Mouse (Mus musculus): Measurements from ENCODE around the gene Eif5b. TPM values are rescaled to one million over a fixed set of nuclear protein-coding genes. Genes with fewer than 3 reads are reported as not detected.
A peak's percentile ranks its signal among the peaks of the same experiment; 100 is the strongest.
"Not testable (repeated sequence)": the region's sequence is repeated elsewhere in the genome, so short reads cannot be mapped to it uniquely, and the experiment has no call there.

The Eif5b gene
- total RNA-seq, 2 experiments from 2014 or later: 40.7 to 41.1 TPM

DNA sequence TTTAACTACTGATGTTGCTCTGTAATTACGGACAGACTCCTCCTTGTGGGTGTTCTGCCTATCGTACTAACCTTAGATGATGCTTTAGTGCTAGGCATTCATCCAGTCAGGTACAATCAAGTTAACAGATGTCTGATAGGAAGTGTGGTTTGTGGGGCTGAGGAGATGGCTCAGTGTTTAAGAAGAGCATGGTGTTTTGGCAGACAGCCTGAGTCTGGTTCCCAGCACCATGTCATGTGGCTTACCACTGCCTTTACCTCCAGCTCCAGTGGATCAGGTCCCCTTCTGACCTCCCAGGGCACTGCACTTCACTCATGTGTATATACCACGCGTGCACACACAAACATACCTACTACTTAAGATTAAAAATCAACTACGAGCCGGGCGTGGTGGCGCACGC, 4.1 kb downstream of the Eif5b start:
- DNase-seq (ENCODE audit: low spot score in 2 of 2): no peak

DNA sequence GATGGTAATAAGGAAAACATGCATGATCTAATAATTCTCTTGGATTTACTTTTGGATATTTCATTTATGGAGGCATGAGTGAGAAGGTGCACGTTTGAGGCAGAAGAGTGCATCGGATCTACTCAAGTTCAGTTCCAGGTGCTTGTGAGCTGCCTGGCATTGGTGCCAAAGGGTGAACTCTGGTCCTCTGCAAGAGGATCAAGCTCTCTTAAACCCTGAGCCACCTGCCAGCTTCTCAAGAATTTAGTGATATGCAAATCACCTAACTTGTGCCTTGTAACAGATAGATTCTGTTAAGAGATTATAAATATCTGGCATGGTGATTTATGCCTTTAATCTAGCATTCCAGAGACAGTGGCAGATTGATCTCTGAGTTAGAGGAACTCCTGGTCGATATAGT, 5.2 kb downstream of the Eif5b start:
- no peak for DNase-seq (ENCODE audit: low spot score in 2 of 2)

DNA sequence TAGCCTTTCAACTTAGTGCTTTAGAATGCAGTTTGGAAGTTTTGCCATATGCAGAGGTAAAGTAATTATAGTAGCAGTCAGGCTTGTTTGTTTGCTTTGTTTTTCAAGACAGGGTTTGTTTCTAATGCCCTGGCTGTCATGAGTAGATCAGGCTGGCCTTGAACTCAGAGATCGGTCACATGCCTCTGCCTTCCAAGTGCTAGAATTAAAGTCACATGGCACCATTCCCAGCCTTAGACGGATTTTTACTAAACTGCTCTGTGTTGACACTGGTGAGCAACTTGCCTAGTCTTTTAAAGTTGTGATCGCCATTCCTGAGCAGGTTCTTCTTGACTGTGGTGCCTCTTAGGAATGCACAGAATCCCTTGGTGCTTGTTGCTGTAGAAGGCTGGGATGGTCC, 8.9 kb downstream of the Eif5b start:
- no peak for DNase-seq (ENCODE audit: low spot score in 2 of 2)

DNA sequence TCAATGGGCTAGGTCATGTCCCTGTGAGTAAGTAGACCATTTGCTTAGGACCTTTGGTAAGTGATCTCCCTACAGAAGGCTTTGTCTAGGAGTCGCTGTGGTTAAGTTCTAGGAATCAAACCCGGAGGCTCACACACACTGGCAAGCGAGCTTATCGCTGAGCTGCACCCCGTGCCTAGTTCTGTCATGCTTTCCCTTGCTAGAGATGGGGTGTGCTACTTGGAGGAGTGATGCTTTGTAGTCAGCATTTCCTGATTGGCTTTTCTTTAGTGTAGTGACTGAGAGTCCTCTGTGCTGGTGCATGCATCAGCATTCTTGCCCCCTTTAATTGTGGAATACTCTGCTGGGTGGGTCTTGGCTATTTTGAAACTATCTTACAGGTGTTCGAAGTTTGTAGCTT, 13.8 kb downstream of the Eif5b start:
- DNase-seq (ENCODE audit: low spot score in 2 of 2): no peak

DNA sequence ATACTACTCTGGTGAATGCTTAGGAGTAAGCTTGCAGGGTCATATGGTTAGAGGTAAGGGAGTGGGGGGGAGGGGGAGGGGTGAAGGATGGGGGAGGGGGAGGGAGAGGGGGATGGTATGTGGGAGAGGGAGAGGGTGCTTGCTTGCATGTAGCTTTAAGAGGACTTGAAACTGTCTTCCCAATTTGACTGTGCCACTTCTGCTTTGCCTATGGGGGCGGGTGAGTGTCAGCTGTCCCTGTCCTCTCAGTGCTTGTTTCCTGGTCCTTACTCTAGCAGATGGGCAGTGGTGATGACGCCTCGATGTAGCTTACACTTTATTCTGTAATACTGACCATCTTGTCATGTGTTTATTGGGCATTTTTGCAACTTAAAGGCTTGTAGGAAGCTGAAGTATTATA, 14.3 kb downstream of the Eif5b start:
- no peak for DNase-seq (ENCODE audit: low spot score in 2 of 2)

DNA sequence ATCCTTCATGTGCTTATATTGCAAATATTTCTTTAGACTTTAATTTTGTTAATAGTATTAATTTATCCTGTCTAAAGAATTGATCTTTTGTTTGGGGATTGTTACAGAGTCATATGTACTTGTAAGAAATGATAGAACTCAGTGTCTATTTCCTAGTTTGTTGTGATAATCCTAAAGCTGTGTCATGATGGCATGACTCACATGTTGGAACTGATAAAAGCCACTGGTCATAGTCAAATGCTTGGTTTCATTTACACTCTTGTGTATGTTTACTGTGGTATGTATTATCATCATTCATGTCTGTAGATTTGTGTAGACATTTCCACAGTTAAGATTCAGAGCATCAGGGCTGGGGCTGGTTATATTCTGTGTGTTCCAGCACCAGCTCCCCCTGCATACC, 14.7 kb downstream of the Eif5b start:
- no peak for DNase-seq (ENCODE audit: low spot score in 2 of 2)

DNA sequence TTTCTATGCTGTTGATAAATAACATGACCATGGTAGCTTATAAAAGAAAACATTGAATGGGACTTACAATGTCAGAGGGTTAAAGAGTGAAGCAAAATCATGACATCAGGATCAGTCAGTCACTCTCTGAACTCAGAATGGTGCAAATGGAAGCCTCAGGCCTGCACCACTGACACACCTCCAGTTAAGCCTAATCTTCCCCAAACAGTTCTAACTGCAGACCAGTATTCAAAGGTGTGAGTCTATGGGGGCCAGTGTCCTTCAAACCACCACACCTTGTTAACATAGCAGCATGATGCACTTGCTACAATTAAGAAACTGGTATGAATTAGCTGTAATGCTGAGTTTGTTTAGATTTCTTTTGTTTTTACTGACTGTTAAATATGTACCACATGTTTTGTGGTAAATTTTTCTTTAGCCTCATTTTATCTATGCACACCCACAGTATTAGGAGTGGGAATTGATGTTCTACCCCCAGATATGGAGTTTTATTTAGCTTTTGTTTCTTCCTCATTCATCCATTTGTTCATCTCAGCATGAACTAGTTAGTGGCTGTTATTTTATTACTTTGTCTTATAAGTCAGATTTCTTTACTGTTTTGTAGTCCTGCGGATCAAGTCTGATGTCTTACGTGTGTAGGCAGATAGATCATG, 16.9 kb downstream of the Eif5b start:
- DNase-seq (ENCODE audit: low spot score in 2 of 2): no peak

DNA sequence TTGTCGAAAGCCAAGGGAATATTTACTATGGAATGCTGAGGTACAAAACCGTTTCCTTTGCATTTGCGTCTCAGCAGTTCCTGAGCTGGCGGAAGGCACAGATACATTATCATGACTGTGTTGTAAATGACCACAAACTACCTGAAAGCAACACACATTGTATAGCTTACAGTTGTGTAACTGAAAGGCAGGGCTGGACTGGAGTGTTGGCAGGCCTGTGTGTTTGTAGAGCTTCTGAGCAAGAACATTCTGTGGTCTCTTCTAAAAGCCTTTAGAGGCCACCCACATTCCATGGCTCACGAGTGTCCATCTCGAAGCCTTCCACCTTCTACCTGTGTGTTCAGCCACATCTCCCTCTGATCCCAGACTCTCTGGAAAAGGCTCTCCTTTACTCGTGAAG, 29.5 kb downstream of the Eif5b start:
- no peak for DNase-seq (ENCODE audit: low spot score in 2 of 2)

DNA sequence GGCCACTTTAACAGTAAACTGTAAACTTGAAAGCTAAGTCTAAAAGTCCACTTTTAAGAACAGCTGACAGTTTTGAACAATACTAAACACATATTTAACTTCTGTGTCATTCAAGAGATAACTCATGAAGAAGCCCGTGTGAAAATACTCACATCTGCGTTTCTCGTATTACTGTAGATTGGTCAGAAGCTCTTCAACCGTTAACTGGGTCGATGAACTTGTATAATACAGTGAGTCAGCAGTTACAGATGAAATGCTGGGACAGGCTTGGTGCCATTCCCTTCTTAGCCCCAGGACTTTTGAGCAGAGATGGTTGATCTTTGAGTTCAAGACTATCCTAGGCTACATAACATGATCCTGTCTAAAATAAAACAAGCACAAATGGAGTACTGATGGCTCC, 33.6 kb downstream of the Eif5b start:
- DNase-seq (ENCODE audit: low spot score in 2 of 2): no peak

DNA sequence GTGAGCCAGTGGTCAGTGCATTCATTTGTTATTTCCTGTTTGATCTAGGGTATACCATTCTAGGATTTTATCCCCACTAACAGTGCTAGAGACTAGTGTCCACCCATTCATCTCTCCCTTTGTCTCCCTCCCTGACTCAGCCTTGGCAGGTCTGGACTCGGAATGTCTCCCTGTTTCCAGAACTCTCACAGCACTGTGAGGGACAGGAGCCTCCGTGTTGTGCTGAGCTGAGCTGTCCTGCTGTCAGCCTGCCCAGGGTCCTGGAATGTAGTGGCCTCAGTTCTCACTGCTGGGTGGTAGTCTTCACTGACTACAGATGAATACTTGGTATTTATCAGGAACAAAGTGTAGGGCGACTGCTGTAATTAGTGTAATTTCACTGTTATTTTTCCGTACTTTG, 37.7 kb downstream of the Eif5b start:
- DNase-seq (ENCODE audit: low spot score in 2 of 2): no peak

DNA sequence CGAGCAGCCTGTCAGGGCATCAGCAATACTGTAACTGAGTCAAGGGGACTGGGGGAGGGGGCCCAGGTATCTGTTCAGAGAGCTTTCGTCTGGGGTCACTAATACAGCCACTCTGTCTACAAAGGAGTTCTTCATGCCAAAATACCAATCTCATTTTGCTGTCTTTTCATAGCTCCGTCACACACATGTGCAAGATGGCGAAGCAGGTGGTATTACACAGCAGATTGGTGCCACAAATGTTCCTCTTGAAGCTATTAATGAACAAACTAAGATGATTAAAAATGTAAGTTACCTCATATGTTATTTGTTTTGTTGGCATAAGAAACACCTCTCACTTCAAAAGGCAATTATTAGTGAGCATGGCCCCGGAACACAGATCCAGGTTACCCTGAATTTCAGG, 39.6 kb downstream of the Eif5b start:
- no peak for DNase-seq (ENCODE audit: low spot score in 2 of 2)

DNA sequence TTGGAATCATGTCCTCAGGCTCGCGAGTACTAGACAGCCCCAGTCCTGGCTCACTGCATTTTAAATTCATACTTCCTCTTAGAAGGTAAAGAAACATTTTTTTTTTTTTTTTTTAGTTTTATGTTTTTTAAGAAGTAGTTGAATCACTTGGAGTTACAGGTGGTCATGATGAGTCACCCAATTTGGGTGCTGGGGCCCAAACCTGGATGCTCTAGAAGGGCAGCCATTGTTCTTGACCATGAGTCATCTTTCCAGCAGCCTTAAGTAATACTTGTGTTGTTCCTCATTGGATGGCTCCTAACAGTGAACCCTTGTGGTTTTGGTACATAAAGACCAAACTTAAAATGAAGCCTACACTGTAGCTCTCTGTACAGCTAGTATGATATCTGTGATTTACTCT, 41.1 kb downstream of the Eif5b start:
- DNase-seq (ENCODE audit: low spot score in 2 of 2): no peak

DNA sequence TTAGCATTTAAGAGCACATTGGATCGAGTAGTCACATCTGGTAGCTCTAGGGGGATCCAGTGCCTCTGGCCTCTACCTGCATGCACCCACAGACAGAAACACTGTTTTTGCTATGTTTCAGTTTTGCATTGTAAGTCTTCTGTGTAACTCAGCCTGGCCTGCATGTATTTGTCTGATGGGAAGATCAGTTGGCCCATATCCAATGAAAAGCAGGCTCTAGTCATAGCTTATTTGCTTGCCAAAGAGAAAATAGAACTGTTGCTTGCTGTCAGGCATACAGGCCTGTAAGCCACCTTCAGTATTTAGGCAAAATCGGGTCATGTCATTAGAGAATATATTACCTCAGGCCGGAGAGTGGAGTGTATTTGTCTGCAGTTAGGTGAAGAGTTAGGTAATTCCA, 50.3 kb downstream of the Eif5b start:
- DNase-seq (ENCODE audit: low spot score in 2 of 2): no peak

DNA sequence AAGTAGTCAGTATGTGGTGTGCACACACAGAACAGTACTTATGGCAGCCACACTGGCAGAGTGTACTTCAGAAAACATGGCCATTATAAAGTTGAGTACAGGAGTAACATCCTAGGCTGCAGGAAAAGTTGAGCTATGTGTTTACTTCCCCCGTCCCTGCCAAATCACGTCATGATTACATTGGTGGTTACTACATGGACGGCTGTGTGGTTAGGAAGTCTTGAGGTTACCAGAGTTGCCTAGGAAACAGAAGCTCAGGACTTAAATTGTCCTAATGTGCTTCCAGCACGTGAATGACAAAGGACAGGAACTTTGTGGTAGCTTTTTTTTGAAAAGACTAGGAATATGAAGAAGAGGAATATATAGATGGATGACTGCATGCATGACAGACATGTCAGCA, 51.8 kb downstream of the Eif5b start:
- DNase-seq (ENCODE audit: low spot score in 2 of 2): no peak

DNA sequence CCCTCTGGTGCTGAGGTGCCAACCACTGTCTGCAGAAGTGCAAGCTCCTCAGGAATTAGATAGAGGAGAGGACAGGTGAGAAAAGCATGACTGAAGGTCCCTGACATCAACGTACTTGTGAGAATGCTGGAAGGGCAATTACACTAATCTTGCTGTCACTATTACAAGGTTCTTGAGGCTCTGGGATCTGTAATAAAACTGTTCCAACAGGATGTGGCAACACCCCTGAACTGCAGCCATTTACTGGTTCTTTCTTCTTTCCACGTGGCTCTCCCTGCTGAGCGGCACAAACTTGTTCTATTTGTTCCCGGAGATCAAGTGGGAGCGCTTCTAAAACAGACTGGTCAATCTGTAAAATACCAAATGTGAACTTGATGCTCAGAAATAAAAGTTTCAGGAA, 57.4 kb downstream of the Eif5b start:
- DNase-seq (ENCODE audit: low spot score in 2 of 2): no peak

DNA sequence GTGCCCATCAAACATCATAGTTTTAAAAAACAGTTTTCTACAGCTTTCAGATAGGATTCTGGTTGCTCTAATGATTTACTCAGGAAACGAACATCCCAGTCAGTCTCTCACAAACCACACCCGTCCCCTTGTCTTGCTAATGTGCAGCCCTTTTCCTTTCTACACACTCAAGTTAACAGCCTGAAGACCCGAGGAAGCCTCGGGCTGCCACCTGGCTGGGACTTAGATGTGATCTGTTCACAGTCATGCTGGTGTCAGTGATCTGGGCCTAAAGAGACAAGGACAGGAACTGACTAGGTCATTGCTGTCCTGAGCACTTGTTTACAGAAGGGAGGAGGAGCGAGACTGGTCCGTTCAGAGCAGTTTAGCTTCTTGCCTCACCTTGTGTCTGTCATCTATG, 60.6 kb downstream of the Eif5b start:
- no peak for DNase-seq (ENCODE audit: low spot score in 2 of 2)

DNA sequence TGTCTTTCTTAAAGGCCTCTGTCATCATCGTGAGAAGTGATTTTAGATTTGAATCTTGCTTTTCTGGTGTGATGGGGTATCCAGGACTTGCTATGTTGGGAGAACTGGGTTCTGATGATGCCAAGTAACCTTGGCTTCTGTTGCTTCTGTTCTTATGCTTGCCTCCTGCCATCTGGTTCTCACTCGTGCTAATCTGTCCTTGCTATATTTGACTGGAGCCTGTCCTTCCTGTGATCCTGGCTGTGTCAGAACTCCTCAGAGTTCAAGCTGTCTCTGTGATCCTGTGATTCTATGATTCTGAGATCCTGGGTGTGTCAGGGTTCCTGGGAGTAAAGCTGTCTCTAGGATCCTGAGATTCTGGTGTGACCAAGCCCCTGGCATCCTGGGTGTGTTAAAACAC, 64.3 kb downstream of the Eif5b start:
- DNase-seq (ENCODE audit: low spot score in 2 of 2): not testable (repeated sequence)

DNA sequence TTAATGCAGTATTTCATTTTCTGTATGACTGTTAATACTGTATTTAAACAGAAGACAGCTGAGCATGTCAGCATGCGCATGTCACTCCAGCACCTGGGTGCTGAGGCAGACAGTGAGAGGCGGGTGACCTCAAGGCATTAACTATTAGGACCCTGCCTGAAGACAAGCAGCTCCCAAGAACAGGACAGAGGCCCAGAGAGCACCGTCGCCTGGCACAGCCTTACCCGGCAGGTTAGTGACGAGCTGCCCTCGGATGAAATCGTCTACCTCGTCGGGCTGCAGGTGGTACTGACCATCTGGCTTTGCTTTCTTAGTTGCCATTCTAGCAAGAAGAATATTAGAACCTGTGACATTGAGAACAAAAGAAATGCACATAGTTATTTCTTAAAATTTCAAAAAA, 69.5 kb downstream of the Eif5b start:
- no peak for DNase-seq (ENCODE audit: low spot score in 2 of 2)

DNA sequence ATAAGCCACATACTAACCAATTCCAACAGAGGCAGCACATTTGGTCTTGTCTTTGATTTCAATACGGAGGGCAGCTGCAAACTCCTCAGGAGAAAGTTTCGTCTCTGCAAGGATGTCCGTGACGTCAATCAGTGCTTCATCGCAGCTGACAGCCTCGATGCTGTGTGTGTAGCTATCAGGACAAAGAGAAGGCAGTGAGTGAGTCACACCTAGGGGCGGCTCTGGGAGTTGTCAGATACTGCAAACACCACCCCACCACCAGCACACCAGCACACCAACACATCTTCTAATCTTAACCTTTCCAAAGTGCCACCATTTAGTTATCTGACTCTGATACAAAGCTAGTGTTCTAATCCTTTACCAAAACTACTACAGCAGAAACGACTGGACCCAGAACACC, 73.5 kb downstream of the Eif5b start:
- DNase-seq (ENCODE audit: low spot score in 2 of 2): peak in 1 of 2 experiments; percentile 24

DNA sequence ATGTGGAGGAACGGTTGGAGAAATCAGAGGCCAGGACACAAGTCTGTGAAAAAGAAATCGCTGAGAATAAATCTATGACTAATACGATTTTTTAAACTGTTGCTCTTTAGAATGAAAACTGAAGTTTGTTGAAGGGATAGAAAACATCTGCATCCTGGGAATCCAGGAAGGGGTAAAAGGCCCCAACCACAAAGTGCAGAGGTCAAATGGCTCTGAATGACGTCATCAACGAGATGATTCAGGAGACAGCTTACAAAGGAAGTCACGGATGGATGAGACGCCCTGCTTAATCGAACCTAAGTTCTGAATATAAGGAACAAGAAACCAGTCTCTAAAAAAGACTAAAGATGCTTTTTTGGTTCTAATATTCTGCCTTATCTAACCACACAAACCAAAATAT, 83.5 kb downstream of the Eif5b start:
- DNase-seq (ENCODE audit: low spot score in 2 of 2): no peak

DNA sequence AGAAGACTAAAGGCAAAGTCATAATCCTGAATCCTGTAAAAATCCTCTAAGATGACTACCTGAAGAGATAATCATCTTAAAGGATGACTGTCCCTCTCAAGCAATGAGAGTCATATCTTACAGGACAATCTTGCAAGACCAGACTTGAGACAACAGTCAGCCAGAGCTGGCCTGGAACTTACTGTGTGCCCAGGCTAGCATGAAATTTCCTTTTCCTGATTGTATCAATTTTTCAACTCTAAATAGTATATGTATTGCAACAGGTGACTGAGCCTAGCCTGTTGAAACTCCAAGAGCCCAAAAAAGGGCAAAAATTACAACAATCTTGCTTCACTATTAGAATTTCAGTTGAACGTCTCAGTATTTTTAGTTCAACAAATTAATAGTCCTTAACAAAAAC, 105.4 kb downstream of the Eif5b start:
- DNase-seq (ENCODE audit: low spot score in 2 of 2): no peak

DNA sequence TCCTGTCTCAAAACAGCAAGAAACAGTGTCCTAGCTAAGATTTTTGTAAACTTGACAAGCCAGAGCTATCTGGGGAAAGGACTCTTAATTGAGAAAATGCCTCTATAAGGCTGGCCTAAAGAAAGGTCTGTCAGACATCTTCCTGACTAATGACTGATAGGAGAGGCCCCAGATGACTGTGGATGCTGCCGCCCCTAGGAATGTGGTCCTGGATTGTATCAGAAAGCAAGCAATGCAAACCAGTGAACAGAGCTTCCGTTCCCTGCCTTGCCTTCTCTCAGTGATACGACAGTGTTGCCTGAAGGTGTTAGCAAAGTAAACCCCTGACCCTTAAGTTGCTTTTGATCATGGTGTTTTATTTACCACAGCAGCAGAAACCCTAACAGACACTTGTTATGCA, 106.0 kb downstream of the Eif5b start:
- DNase-seq (ENCODE audit: low spot score in 2 of 2): no peak

All from left cerebral cortex, adult 18-20 months (tissue).